Mouse (Mus musculus) right cerebral cortex, adult 2 months (tissue): ENCODE measurements around the gene Qrsl1.
"Not testable (repeated sequence)": the region's sequence is repeated elsewhere in the genome, so short reads cannot be mapped to it uniquely, and the experiment has no call there.

Experiments used
- DNase-seq, 2 experiments: peaks; one replicate each; pipeline ENCODE4 v3.0.0; 2021 to 2022; ENCODE audit warnings: low spot score in 2 of 2

The Qrsl1 gene

DNA sequence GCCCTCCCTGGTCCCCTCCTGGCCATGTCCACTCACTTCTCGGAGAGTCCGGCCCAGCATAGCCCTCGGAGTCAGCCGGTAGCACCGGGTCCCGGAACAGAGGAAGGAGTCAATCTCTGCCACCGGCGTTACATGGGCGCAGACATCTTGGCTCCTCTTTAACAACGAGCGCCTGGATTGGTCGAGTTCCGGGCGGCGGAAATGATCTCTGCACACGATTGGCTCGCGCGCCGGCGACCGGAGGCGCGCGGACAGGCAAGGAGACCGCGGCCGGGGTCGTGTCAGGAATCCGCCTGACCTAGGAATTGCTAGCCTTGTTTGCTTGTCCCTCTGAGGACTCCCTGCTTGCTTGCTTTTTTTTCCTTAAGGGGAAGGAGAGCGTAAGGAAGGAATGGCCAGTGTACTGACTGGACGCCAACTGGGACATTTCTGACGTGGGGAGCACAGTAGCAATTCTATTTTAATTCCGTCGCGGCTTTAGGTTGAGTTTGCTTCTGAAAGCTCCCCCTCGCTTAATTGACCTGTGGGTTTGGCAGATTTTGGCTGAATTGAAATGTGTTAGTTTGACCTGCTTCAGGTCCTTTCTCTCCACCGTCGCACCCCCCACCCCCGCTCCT, at the start of gene Qrsl1, which contains the start of gene Rtn4ip1:
Gene Qrsl1 (minus strand): TSS at position 168 of the 617 bp plus-strand sequence.
Gene Rtn4ip1 (plus strand): TSS at position 230 of the 617 bp plus-strand sequence.
- DNase-seq: peak; percentile 95 to 97

DNA sequence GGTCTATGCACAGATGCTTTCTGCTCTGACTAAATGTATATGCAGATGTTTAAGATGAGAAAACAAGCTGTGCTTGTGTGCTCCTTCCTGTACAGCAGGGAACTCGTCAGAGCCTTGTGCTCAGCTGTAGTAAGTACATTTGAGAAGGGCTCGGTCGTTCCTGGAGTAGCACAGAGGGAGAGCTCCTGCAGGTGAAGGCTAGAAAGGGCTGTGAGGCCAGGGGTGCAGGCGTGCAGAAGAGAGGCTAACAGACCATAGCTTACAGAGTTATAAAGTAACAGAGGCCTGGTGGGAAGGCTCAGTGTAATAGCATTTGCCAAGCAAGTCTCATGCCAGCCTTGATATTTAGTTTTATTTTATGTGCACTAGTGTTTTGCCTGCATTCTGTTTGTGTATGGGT, 43.9 kb upstream of the Qrsl1 start:
- DNase-seq: no peak

GRCm38 (mm10) chr10:43943736-43944135, 42.2 kb upstream of the Qrsl1 start:
- DNase-seq: no peak

DNA sequence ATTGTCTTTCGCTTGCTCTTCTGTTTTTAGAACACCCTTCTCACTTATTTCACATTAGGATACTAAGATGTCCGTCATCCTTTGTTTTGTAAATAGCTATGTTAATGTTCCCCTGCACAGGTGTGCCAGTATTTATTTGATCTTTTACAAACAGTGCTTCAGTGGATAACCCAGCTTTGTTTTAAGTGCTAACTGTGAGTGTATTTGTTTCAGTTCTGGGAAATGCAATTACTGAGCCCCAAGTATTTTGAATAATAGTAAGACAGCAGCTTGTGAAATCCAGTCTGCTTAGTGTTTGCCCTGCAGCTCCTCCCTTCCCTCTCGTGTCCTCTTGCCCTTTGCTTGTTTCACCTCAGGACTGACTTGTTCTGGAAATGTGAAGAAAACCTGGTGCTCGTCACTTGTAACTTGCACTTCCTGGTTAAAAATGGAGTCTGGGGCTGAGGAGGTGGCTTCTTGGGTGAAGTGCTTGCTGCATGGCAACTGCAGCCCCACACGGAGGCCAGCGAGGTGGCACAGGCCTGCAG, 37.7 kb upstream of the Qrsl1 start:
- no peak for DNase-seq

DNA sequence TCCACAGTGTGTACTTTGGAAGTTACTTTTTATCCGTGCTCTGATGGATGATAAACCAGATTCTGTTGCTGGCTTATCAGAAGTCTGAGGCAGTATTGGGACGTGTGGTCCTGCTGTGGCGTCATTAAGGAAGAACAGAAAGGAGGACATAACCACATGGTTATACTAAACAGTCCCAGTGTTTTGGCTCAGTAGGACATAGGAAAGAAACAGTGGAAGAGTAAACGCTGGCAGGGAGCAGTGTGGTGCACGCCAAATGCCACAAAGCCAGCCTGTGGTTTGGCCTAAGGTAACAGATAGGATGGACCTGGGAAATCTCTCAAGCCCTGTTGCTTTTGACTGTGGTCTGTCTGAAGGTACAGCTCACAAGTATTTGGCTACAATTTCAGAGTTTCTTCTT, 27.1 kb upstream of the Qrsl1 start:
- DNase-seq: no peak

DNA sequence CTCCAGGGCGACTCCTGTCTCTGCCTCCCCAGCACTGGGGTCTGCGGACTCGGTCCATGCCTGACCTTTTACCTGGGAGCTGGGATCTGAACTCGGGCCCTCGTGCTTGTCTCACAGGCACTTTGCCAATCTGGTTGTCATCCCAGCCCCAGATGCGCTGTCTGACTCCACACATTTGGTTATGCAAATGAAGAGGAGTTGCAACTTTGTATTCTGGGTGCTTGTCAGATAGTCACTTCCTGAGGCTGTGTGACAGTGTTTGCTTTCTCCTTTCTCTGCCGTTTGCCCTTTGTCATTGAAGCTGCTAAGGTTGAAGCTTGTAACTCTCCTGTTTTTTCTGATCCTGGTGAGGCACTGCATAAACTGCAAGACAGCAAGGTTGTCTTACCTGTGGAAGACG, 26.2 kb upstream of the Qrsl1 start:
- DNase-seq: no peak

GRCm38 (mm10) chr10:43925776-43926175, 24.2 kb upstream of the Qrsl1 start:
- DNase-seq: not testable (repeated sequence)

DNA sequence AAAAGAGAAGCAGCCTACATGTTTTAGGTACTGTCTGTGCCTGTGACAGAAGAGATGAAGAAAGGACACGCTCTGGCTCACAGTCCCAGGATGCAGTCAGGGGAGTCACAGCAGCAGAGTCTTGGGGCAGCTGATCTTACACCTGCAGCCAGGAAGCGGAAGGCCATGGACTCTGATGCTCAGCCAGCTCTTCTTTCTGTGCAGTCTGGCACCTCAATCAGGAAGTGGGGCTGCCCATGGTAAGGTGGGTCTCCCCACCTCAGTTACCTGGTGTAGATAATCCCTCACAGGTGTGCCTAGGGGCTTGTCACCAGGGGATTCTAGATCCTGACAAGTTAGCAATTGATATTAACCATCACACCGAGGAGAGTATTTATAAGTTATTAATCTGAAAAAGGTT, 21.6 kb upstream of the Qrsl1 start:
- DNase-seq: no peak

DNA sequence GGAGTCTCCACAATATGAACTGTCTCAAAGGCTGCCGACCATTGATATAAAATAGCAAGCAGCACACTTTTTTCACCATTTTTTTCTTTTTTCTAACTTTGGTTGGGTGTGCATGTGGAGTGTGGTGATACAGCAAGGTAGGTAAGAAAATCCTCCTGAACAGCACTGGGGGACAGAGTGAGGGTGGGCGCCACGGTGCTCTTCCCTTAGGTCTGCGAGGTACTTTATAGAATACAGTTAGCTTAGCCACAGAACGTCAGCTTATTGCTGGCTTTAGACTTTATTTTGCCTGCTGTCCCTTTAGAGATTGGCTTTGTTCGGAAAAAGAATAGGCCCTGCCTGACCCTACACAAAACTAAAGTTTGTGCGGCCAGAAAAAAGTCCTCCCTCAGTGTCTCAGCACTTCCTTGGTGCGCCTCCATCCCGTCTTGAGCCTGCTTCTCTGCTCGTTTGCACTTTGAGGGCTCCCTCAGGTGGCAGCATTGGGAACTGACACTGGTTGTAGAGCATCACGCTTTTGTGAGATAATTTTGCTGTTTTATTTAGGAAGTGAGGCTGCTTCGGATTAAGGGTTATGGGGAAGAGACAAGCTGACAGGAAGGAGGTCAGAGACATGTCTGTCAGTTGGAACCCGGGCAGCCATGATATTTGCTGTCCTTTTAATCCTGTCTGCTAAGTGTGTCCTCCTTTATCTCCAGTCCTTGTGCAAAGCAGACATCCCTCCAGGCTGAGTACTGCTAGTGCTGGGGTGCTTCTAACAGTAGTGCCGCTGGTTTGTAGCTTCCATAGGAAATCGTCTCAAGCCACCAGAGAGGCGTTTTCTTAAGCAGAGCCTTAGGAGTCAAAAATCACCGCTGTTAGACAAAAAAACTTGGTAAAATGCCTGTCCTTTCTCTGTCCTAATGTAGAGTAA, 17.4 kb upstream of the Qrsl1 start:
- peak; percentile 89 to 90 for DNase-seq

DNA sequence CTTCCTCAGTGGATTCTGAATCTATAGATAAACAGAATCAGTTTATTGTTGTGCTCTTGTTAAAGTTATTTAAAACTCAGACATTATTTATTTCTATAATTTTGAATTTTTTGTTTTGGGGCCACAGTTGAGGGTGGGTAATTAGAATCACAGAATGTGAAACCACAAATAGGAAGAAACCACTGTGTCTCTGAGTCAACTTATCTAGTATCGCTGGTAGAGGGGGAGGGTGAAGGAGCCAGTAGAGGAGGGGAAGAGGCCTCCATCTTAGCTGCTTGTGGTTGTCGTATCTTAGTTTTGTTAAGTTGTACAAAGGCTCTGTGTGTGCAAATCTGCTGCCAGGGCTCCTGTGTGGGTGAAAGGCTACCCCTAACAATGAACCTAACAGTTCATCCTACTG, 15.2 kb upstream of the Qrsl1 start:
- no peak for DNase-seq

DNA sequence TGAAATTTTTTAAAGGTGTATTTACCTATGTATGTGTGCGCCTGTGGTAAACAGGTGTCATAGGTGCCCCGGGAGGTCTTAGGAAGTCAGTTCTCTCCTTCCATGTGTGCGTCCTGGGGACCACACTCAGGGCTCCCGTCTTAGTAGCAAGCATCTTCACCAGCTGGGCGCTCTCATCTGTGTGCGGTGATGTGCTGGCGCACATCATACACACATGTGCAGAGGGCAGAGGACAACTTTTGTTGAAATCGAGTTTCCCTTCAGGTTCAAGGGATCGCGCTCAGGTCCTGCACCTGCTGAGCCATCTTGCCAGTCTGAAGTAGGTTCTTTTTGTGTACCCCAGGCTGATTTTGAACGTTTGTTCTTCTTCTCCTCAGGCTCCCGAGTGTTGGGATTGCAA, 14.6 kb upstream of the Qrsl1 start:
- no peak for DNase-seq

DNA sequence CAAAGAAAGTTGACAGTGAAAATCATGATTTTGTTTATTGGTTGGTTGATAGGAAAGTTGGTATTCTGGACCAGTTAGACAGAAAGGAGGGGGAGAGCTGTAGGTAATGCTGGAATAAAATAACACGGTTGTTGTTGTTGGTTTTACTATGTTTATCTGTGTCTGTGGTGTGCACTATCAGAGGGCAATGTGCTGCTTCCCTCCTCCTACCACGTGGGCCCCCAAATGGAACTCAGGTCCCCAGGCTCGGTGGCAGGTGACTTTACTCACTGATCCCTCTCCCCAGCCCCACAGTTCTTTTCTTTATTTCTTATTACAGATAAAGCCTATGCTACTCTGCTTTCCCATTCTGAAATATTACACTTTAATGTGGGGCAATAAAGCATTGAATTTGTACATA, 10.7 kb upstream of the Qrsl1 start:
- DNase-seq: no peak

DNA sequence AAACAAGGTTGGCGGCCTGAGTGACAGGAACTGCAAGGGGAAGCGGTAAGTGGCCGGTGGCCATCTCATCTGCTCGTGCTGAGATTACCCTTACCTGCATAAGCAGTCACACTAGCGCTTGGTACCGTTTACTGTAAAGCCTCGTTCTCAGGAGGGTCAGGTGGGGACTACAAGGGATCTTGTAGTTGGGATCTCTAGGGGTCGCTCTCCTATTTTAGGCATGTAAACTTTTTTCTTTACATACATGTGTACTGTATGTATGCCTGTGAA, 9.3 kb upstream of the Qrsl1 start:
- DNase-seq: no peak

DNA sequence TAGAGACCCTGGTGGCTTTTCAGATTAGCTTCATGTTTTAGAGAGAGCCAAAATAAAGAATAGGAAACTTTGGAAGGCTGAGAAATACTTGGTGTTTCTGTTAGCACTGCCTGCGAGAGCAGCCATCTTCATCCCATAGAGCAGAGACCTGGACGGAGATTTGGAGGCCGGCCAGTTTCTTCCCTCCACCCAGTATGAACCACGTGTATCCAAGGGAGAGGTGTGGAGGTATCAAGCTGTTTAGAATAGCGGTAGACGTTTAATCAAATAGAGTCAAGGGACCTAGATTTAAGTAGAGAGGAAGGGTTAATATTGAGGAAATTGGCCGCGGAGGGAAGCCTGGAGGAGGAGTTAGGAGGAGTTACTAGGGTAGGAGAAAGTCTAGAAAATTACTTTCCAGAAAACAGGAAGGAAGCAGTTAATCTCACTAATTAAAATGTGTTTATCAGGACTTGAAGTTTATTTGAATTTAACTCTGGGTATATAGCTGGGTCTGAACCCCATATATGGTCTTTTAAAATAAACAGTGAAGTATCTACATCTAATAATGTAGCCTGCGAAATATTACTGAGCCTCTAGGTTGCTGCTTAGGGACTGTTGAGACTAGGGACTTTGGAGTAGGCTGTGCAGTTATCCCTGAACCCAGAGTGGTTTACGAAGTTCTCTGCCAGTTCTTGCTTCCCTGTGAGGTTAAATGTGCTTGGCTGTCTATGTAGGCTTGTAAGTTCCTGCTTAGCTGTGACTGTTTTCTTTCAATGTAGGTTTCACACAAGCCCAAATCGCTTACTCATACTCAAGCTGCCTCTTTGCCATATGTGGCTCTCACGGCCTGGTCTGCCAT, 8.7 kb upstream of the Qrsl1 start:
- no peak for DNase-seq

- no peak for DNase-seq
These were observed 3.0 kb upstream of the Qrsl1 start for GRCm38 (mm10) chr10:43904569-43904968.

DNA sequence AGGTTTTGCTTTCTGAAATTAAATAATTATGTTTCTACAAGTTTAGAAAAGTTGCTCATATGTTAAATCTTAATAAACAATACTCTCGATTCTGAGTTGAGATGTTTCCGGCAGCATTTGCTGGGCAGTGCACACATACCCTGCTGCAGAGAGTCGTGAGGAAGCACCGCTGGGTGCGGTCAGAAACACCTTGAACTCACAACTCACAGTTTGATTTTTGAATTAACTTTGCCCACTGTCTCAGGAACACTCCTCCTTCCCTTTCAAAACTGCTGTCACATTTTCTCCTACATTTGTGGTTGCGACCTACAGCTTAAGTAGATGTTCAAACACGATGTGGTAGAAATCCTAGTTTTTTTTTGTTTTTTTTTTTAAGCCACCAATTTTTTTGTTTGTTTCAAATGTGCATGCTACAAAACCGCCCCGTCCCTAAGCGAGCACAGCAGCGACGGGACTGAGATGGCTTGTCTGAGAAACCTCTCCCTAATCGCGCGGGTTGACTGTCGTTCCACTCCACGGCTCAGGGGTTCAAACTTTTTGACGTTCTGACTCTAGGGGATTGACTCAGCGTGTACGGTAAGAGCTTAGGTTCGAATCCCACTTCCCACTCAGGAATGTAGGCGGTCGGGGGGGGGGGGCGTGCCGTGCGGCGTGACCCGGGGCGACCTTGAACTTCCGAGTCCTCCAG, 518 bp downstream of the Qrsl1 start:
- DNase-seq: no peak

DNA sequence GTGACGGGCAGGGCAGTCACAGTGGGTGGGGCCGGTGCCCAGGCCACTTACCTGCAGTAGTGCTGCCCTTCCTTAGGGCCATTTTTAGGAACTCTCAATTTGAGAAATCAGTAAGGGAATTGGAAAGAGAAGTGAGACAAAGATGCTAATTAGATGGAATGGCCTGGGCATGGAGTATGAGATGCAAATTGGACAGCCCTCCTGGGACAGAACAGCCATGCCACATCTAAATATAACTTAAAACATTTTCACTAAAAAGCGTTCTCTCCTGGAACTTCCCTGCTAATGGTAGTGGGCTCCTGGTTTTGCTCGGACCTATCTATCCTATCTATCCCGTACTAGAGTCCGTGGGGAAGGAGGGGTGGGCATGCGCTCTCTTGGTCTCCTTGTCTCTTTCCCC, 3.3 kb downstream of the Qrsl1 start:
- no peak for DNase-seq

GRCm38 (mm10) chr10:43896065-43896464, 5.5 kb downstream of the Qrsl1 start:
- DNase-seq: no peak

DNA sequence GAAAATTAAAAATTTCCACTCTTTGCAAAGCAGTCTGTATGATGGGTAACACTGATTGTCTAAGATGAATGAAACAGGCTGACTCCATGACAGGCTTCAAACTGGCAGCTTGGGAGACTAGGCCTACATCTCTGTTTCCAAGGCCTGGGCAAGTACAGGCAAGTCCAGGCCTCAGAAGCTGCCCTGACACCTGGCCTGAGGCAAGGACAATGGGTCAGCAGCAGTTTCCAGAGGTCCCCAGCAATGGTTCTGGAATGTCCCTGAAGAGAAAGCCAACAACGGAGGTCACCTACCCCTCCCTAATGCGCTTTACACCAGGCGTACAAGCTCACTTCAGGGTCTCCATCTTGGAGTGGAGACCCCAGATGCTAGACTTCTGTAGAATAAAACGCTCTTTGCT, 8.6 kb downstream of the Qrsl1 start:
- no peak for DNase-seq

DNA sequence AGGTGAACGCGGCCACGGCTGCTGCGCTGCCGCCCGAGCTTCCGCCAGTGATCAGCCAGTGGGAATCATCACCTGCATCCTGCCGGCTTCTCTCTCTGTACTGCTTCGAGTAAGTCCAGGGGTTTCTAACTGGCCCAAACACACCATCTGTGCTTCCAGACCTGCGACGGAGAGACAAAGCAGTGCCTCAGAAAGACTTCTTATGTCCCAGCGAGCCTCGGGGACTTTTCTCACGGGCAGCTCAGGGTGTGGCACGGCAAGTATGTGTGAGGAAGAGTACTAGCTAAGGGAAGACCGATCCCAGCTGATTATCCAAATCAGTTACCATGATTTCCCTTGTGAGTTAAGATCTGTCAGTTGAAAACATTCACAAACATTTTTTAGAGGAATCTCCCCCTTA, 12.6 kb downstream of the Qrsl1 start:
- no peak for DNase-seq

- DNase-seq: no peak
These were observed 13.9 kb downstream of the Qrsl1 start for GRCm38 (mm10) chr10:43887676-43888075.

GRCm38 (mm10) chr10:43871458-43871857, 30.1 kb downstream of the Qrsl1 start:
- no peak for DNase-seq
